Mouse (Mus musculus): ENCODE data around the gene Ica1.

GRCm38 (mm10) chr6:8766652-8767051 lies 11.6 kb downstream of the Ica1 start:
- TF ChIP-seq CTCF (IDR thresholded peaks at IDR 0.05) (no peak), POLR2A (IDR thresholded peaks at IDR 0.05; ENCODE audit: insufficient read depth, low read depth, low read length) (no peak), EP300 (IDR thresholded peaks at IDR 0.05; ENCODE audit: insufficient read depth, low read depth, low read length) (no peak)

Measured in heart, adult 2 months (tissue).